Mouse (Mus musculus): ENCODE results near the gene Myo6. TPM values are rescaled to one million over a fixed set of nuclear protein-coding genes. Genes with fewer than 3 reads are reported as not detected.

Myo6 gene
- total RNA-seq, 2 experiments from 2014 or later: 7.3 to 8.3 TPM

DNA sequence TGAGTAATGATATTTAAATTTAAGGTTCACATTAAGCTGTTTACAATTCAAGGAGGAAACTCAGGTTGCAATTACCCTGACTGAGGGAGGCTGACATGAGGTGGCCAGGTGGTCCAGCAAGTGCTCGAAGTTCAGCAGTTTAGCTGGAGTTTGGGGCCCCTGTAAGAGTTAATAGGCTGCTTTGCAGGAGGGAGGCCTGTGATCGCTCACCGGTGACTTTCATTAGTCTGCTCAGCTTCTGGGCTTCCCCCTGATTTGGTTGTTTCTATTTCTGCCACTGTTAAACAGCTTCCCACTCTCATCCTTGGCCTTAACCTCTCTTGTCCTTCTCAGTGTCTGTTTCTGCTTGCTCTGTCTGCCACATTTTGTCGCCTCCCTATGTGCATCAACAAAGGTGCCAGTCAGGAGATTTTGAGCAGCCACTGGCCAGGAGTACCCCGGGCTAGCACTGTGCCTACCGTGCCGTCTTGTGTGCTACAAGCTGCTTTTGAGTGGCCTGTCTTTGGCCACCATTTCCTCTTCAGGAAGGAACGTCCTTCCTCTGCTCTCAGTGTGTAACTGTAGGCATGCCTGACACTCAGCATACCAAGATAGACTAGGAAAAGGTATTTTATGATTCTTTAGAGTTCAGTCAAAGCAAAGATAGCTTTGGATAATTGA is 97.7 kb downstream of the Myo6 start:
- H3K27ac ChIP-seq: peak overlapping the region; percentile 9
- no peak for DNase-seq
- H3K4me3 ChIP-seq: no peak overlapping the region
- intact Hi-C loops (cut with DNase I): no loop called here
- TF ChIP-seq CTCF (IDR thresholded peaks at IDR 0.05): no peak

- intact Hi-C loops (cut with DNase I): no loop called here
- TF ChIP-seq CTCF (IDR thresholded peaks at IDR 0.05): no peak
- no peak overlapping the region for H3K4me3 ChIP-seq
- no peak for DNase-seq
- no peak overlapping the region for H3K27ac ChIP-seq
Measured at GRCm38 (mm10) chr9:80266086-80266485, 101.3 kb downstream of the Myo6 start.

GRCm38 (mm10) chr9:80266507-80266906 is 101.7 kb downstream of the Myo6 start:
- no peak for TF ChIP-seq CTCF (IDR thresholded peaks at IDR 0.05)
- DNase-seq: no peak
- no peak overlapping the region for H3K27ac ChIP-seq
- intact Hi-C loops (cut with DNase I): no loop called here
- no peak overlapping the region for H3K4me3 ChIP-seq

DNA sequence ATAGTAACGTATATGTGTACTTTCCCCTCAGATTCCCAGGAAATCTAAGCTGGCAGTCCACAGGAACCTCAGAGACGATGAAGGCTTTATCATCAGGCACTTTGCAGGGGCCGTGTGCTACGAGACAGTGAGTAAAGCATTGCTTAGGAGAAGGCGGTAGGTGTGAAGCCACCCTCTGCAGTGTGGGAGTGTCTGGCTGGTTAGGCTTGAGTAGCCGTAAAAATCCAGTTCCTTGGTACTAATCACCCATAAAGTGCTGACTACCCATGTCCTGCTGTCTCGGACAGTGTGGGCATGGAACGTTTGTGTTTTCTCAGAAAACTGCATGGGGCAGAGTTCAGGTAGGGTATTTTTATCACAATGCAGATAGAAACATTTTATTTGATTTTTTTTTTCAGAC is 104.8 kb downstream of the Myo6 start:
- TF ChIP-seq CTCF (IDR thresholded peaks at IDR 0.05): no peak
- no peak for DNase-seq
- no peak overlapping the region for H3K27ac ChIP-seq
- H3K4me3 ChIP-seq: no peak overlapping the region
- intact Hi-C loops (cut with DNase I): no loop called here

- no peak for DNase-seq
- no peak for TF ChIP-seq CTCF (IDR thresholded peaks at IDR 0.05)
- H3K4me3 ChIP-seq: no peak overlapping the region
- intact Hi-C loops (cut with DNase I): no loop called here
- no peak overlapping the region for H3K27ac ChIP-seq
Measured at GRCm38 (mm10) chr9:80272951-80273350, 108.1 kb downstream of the Myo6 start.

GRCm38 (mm10) chr9:80275053-80275771 is 110.4 kb downstream of the Myo6 start:
- H3K4me3 ChIP-seq: no peak overlapping the region
- no peak for TF ChIP-seq CTCF (IDR thresholded peaks at IDR 0.05)
- H3K27ac ChIP-seq: no peak overlapping the region
- no peak for DNase-seq
- intact Hi-C loops (cut with DNase I): no loop called here

- no peak for TF ChIP-seq CTCF (IDR thresholded peaks at IDR 0.05)
- intact Hi-C loops (cut with DNase I): no loop called here
- no peak for DNase-seq
- Histone ChIP-seq H3K4me3 (no peak overlapping the region), H3K27ac (no peak overlapping the region)
Measured at GRCm38 (mm10) chr9:80275772-80276134, 110.9 kb downstream of the Myo6 start.

DNA sequence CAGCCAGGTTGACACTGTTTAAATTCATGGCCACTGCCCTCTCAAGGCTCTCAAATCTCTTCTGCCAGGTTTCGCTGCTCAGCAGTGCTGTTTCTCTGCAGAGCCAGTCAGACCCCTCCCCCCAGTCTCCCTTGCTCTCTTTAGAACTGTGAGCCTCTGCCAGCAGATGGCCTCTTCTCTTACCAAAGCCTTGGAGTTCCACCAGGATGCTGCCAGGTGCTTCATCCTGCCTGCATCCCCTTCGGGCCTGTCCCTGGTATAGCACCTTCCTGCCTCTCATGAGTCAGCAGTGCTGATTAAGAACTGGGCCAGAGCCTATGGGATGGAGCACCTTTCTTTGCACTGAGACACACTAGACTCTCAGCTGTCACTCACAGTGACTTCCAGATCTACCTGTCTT is 112.3 kb downstream of the Myo6 start:
- DNase-seq: no peak
- no peak overlapping the region for H3K27ac ChIP-seq
- TF ChIP-seq CTCF (IDR thresholded peaks at IDR 0.05): no peak
- intact Hi-C loops (cut with DNase I): no loop called here
- H3K4me3 ChIP-seq: no peak overlapping the region

GRCm38 (mm10) chr9:80277770-80278169 is 112.9 kb downstream of the Myo6 start:
- intact Hi-C loops (cut with DNase I): no loop called here
- DNase-seq: no peak
- H3K4me3 ChIP-seq: no peak overlapping the region
- TF ChIP-seq CTCF (IDR thresholded peaks at IDR 0.05): no peak
- H3K27ac ChIP-seq: no peak overlapping the region

DNA sequence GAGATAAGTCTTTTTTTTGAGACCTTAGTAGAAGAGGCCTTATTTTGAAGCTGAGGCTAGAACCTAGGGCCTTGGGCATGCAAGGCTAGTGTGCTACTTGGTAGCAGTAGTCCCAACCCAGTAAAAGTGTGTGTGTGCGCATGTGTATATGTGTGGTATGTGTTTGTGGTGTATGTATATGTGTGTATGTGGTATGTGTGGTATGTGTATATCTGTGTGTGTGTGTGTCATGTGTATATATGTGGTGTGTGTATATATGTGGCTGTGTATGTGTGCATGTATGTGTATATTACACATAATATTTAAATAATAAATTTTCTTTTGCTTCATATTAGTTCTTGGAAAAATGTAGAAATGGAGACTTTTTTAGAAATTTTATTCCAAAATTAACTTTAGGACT is 115.9 kb downstream of the Myo6 start:
- TF ChIP-seq CTCF (IDR thresholded peaks at IDR 0.05): no peak
- no peak for DNase-seq
- no peak overlapping the region for H3K4me3 ChIP-seq
- intact Hi-C loops (cut with DNase I): no loop called here
- H3K27ac ChIP-seq: no peak overlapping the region

GRCm38 (mm10) chr9:80282426-80282825 is 117.6 kb downstream of the Myo6 start:
- intact Hi-C loops (cut with DNase I): no loop called here
- no peak for TF ChIP-seq CTCF (IDR thresholded peaks at IDR 0.05)
- Histone ChIP-seq H3K27ac (no peak overlapping the region), H3K4me3 (no peak overlapping the region)
- no peak for DNase-seq

DNA sequence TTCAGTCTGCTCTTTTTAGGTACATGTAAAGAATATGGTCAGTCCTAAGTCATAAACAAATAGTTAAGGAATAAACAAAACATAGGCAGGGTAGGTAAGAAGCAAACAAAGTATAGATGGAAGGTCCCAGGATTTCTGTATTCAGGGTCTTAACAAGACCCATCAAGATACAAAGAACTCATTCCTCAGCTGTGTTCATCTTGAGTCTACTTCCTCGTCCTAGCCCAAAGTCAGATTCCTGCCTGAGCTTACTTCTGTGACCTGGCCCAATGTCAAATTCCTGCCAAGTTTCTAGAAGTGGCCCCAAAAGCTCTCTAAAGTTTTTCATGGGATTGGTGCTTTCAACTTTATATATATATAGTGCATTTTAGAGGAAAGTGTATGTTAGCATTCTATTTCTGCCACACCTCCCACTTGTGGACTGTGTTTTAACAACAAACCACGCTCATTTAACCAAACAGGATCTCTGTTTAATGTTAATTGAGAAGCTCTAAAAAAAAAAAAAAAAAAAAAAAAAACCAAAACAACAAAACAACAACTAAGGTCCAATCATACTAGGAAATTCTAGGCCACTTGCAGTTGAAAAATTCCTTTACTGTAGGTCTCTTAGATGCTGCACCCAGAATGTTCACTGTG is 119.8 kb downstream of the Myo6 start:
- no peak for DNase-seq
- Histone ChIP-seq H3K27ac (no peak overlapping the region), H3K4me3 (no peak overlapping the region)
- no peak for TF ChIP-seq CTCF (IDR thresholded peaks at IDR 0.05)
- intact Hi-C loops (cut with DNase I): no loop called here

DNA sequence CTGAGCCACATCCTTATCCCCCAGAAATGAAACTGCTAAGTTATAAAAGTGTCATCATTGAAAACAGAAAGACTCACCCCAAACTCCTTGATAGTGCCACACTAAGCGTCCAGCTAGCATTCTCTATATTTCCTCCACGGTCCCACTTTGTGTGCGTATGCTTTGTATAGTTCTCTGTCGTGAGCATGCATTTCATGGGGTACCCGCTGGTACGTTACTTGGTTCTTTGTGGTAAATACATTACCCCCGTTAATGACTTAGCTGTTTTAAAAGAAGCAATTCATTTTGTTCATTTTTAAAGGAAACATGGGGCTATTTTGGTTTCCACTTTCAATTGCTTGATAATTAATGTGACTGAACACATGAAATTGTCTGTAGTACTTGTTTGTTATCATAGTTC is 122.0 kb downstream of the Myo6 start:
- no peak overlapping the region for H3K27ac ChIP-seq
- no peak overlapping the region for H3K4me3 ChIP-seq
- no peak for DNase-seq
- intact Hi-C loops (cut with DNase I): no loop called here
- TF ChIP-seq CTCF (IDR thresholded peaks at IDR 0.05): no peak

Data from gastrocnemius, adult 2 months (tissue).